Mouse (Mus musculus): ENCODE measurements around the gene Hspe1.
"Not testable (repeated sequence)": the region's sequence is repeated elsewhere in the genome, so short reads cannot be mapped to it uniquely, and the experiment has no call there.

Hspe1 gene

DNA sequence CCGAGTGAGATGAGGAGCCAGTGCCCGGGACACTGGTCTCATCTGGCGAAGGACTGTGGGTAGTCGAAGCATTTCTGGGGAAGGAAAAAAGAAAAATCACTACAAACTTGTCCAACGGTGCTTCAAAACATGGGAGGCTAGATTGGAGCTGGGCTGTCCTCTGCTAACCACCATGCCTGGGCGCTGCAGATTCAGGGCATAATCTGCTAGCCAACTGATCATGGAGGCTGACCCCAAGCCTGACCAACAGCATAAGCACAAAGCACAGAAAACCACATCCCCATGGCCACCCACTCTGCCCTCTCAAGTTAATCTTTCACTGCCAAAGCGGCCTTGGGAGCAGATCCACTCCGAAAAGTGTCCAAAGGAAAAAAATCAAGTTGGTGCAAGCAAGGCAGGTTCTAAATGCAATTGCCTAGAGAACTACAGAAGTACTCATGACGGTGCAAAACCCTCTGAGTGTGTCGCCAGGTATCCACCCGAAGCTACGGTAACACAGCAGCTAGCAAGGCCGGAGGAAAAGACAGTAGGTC is 998 bp upstream of the Hspe1 start:
- DNase-seq = peak; percentile 26

DNA sequence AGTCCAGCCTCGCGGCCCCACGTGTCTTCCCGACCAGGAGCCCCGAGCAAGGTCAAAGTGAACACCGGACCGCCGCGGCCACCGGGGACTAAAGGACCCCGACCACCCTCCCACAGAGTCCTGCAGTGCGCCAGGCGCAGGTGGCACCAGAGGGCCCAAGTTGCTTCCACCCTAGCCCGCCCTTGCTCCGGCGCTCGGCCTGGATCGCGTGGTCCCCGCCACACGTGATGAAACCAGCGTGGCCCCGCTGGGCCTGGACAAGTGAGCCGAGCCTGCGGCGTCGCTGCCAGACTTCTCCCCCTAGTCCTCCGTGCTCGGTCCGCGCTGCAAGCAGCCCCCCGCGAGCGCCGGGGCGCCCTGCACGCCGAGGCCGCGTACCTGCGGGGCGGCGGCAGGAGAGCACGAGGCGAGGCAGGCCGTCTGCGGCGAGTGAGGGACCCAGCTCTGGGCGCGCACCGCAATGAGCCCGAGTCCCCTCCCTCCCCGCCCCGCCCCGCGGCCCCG is 479 bp upstream of the Hspe1 start:
- DNase-seq = no peak

DNA sequence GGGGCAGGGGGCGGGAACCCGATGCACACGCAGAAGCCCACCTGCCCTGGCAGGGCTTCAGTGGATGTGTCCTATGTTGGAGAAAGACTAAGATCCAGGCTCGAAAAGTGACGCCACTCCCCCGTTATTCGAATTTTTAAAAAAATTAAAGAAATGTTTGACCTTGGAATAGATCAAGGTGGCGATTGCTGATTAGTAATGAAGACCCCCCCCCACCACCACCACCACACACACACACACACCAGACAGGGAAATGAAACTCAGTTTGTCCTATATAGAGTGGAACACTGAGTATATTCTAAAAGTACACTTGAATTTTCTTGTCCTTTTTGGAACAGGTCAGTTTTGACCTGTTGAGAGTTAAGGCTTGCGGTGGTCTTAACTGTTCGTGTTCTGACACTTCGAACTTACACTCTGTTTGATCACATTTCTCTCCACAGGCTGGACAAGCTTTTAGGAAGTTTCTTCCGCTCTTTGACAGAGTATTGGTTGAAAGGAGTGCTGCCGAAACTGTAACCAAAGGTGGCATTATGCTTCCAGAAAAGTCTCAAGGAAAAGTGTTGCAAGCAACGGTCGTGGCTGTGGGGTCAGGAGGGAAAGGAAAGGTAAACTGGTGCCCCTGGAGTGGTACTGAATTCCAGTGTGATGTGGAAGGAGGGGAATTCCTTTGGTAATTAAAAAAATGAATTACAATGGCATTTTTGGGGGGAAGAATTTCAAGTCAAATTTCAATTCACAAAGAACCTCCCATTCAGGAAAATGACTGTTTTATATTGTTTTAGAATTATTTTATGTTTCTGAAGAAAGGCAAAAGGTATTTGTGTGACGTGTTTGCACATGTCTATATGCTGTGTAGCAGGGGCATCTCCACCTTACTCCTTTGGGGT is 922 bp downstream of the Hspe1 start:
- no peak for DNase-seq

DNA sequence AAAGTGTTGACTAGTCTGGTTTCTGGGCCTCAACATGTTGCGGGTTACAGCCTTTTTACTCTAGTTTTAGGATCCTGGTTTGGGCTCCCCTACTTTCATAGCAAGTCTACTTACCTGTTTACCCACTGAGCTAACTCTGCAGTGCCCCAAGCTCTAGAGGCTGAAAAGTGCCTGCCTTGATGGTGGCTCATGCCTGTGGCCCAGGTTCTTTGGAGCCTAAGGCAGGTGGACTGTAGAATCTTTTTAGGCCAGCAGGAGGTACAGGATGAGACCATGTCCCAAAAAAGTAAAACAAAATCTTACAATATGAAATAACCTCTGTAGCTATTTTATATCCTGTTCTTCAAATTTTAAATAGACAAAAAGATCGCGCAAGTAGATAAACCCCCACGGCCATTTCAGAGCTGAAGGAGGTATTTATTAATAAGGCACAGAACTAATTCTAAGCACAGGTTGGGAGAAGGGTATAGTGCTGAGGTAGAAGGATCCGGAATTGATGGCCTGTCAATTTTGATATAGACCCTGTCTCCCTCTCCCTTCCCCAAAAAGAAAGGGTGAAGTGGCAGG is 1.6 kb downstream of the Hspe1 start:
- no peak for DNase-seq

DNA sequence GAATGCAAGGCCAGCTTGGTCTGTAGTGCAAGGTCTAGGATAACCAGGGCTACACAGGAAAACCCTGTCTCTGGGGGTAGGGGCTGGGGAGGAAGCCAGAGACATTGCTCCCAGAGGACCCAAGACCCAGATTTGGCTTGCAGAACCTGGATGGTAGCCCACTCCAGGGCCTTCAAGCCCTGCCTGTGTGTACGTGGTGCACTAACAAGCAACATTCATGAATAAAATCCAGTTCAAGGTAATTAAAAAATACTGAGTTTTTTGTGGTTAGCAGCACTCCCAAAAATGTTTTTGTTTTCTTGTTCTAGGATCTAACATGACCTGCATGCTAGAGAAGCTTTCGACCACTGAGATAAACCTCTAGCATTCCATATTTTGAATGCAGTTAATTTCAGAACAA is 4.1 kb downstream of the Hspe1 start:
- no peak for DNase-seq

DNA sequence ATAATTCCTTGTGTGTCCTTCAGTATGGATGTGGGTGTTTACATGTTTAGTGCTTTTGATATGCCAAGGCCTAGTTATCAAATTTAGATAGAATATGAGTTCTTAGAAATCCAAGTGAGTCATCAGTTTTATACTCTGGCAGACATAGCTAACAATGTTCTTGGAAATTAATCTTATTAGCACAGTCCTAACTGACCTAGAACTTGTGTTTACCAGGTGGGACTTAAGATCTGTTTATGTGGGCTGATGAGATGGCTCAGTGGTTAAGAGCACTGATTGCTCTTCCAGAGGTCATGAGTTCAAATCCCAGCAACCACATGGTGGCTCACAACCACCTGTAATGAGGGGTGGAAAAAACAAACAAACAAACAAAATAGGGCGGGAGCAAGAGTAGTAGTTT is 4.5 kb downstream of the Hspe1 start:
- DNase-seq = no peak

DNA sequence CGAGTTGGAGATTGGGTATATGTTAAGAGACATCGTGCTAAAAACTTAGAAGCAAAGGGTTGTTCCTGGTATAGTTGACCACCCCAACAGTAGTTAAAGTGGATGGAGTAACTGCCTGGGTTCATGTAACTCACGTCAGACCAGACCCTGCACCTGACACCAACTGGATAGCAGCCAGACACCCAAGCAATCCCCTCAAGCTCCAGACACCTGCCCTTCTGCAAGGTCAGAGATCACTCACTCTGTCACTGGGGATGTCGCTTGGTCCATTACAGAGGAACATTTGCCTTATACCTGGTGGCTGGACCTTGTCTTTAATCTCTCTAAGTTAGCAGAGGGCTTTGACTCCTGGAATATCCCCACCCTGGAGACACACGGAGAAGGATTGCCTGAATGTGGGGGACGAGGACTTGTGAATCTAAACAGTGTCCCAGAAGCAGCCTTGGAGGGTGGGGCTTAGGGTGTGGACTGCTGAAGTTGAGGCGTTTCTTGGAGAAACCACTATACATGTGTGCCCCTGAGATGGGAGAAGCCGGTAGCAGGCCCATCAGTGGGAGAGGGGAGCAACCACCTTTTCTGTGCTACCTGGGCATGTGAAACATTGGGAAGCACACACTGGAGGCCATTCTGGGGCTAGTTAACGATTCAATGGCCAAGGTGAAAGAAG is 19.1 kb downstream of the Hspe1 start:
- DNase-seq = no peak

DNA sequence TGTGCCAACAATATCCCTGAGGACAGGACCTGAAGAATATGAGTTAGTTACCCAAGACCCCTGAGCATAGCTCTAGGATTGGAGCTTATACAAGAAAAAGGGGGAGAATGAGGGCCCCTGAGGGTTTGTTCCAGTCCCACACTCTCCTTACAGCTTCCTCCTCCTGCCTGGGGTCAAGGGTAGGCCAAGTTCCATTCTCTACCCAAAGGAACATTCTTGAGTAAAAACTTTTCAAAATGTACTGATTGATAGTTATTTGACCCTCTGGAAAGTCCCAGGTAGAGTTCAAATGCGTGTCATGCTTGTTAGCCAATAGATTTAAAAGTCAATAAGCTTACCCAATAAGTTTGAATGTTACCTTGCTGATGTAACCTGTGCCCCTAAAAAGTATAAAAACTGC is 19.7 kb downstream of the Hspe1 start:
- DNase-seq = no peak

DNA sequence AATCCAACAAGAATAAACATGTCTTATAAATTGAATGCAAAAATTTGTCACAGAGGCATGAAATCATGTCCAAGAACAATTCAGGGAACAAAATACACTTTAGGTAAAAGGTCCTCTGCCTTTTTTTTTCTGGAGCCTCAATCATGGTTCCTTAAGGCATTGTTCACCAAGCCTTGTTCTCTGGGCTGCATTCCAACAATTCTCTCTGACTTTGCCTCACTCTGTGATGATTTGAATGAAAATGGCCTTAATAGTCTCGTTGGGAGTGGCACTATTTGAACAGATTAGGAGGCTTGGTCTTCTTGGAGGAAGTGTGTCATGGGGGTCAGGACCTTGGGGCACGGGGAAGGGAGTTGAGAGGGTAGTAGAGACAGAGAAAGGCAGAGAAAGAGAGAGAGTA is 20.5 kb downstream of the Hspe1 start:
- no peak for DNase-seq

DNA sequence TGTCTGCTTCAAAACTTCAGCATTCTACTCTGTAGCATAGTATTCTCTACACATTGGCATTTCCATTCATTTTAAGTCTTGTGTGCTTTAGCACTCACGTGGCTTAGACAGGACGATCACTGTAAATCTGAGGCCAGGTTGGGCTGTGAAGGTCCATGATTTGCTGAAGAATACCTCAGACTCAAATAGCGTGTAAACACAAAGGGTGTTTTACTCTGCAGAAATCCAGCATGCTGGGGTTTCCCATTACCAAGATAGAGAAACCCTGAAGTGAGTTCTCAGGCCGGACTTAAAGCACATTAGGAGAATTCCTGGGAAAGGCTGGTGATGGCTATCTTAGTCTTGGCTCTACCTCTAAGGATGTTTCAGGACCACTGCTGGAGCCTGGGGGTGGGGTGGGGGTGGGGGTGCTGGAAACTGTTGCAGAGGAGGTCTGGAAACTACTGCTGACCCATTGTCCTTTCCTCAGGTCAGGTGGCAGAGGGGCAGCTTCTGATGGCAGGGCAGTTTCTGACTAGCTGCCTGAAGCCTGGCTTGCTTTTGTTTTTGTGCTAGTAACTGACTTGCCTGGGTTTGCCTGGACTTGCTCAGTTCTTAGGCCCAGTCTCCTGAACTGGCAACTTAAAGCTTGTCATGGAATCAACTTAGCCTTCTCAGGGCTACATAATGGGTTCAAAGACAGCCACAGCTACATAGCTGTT is 21.3 kb downstream of the Hspe1 start:
- no peak for DNase-seq

DNA sequence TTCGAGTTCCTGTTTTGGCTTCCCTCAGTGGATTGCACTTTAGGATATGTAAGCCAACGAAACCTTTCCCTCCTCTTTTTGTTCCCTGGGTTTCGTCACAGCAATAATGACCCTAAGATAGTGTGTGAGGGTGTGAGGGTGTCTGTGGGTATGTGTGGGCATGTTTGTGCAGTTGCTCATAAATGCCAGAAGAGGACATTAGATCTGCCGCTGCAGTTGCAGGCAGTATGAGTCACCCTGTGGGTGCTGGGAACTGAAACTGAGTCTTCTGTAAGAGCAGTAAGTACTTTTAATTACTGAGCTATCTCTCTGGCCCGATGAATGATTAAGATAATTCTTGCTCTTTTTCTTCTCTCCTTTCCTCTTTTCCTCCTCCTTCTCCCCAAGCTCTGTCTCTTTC is 35.1 kb downstream of the Hspe1 start:
- no peak for DNase-seq

DNA sequence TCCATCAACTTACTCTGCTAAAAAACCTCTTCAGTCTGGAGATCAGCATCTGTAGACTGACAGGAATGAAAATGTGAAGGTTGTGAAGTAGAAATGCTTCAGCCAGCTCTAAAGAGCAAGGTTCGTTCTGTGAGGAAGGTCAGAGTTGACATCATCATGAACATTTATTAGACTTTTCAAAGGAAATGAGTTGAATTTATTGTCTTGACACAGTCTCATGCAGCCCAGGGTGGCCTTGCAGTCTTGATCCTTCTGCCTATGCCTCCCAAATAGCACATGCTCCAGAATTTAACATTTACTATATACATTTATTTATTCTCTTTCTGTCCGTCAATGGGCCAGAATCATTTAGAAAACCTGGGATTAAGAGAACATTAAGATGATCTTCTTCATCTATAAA is 35.6 kb downstream of the Hspe1 start:
- DNase-seq = no peak

DNA sequence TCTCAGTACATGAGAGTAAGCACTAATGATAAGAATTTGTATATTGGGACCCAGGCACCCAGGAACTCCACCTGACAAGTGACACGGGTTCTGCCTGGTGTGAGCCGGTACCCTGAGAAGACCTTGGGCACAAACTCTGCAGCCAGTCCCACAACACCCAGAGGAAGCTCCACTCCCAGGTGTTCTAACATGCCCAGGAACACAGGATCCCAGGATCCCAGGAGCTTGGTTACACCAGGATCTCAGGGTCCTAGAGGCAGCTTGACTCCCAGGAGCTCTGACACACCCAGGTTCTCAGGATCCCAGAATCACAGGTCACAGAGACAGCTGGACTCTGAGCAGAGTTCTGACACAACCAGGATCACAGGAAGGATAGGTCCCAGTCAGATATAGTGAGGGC is 36.2 kb downstream of the Hspe1 start:
- DNase-seq = not testable (repeated sequence)

DNA sequence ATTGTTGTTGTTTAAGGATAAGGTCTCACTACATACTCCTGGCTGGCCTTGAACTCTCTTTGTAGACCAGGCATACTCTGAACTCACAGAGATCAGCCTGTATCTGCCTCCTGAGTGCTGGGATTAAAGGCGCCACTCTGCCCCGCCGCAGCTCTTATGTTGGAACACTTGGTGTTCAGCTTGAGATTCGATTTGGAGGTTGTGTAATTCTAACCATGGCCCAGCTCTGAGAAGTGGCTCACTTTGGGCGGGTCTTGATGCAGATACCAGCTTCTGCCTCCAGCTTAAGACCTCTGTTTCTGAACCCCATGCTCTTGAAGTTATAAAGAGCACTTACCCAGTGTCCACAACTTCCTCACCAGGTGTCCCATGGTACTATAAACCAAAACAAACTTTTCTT is 41.8 kb downstream of the Hspe1 start:
- no peak for DNase-seq

DNA sequence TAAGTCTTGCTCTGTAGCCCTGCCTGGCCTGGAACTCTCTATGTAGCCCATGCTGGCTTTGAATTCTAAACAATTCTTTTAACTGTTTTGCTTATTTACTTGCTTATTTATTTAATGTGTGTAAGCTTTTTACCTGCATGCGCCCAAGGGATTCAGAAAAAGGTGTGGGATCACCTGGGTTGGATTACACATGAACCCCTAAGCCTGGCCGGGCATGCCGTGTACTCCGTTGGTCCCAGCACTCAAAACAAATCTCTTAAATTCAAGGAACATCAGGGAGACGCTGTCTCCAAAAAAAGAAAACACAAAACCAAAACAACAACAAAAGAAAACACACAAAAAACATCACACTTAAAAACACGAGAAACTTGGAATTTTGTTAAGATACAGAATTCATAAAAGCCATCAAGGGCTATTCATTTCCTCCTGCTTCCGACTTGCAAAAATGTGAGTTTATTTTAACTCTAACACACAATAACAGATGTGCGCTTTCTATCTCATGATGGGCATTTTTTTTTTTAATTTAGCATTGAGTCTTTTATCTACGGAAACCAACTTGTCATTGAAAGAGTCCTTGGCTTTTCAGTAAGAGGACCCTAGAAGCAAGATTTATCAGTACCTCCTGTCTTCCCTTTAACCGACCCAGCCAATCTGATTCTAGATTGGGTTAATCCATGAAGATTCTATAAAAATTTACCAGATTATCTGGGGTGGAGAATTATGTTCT is 42.4 kb downstream of the Hspe1 start:
- no peak for DNase-seq

DNA sequence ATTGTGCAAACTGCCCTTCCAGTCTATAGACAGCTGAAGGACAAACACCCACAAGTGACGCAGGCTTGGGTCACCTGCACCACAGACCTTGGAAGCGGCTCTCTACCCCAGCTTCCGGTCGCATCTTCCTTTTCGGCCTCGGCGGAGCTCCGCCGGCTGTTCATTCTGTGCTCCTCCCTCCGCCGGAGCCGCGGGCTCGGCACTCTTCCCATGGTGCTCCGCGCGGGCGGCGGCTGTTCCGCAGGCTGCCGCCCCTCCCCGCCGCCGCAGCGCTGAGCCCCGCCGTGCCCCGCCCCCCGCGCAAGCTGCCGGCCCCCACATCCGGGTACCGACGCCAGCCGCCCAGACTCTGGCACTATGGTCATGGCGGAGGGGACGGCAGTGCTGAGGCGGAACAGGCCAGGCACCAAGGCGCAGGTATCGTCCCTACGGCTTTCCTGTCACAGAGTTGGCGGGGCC is 43.0 kb downstream of the Hspe1 start, which contains the start of gene Mob4:
Mob4 (plus strand) TSS at position 289 of the 459 bp plus-strand sequence.
- peak; percentile 95 for DNase-seq

DNA sequence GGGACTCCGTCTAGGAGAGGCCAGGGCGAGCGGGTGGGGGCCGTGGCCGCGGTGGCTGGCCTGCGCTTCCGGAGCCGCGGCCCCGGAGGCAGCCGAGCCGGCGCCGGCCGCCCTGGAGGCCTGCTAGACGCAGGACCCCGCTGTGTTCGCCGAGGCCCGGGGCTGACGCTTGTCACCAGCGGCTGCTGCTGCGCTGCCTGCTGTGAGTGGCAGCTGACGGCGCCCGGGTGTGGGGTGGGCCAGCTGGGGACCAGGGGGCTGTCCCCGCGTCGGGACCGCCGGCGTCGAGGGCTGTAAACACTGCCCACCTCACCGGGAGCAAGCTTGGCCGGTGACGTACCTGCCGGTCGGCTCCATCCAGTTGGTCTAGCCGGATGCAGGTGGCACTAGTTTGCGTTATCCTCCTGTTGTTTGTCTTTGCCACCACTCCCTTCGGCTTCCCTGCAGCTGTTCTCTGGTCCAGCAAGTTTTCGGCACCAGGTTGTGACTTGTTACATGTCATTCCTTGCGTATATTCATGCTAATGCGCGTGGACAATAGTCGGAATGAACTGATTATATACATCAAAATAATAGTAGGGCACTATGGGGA is 43.6 kb downstream of the Hspe1 start:
- DNase-seq = peak; percentile 66

DNA sequence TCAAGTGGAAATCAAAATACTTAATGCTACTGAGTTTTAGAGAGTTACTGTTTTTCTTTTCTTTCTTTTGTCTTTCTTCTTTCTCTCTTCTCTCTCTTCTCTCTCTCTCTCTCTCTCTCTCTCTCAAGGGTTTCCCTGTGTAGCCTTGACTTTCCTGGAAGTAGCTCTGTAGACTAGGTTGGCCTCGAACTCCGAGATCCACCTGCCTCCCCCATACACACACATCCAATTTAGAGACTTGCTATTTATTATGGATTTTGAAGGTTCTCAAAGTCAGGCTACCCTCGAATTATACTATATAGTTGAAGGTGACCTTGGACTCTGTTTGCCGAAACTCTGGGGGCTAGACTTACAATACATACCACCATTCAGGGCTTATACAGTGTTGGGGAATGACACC is 44.4 kb downstream of the Hspe1 start:
- no peak for DNase-seq

DNA sequence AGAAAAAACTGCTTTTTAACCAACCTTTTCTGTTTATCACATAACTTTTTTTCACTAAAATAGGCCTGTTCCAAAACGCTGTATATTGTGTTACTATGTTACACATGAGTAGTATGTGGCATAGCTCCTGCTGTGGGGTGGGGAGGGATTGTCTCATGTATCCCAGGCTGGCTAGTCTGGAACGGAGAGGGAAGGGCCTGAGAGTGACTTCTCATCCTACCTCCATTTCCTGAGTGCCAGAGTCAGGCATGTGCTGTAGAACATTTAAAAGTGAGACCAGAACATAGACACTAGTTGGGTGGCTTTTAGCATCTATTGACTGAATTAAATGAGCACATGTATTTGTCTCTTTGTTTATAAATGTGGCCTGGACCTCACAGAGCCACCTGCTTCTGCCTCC is 45.2 kb downstream of the Hspe1 start:
- DNase-seq = no peak

DNA sequence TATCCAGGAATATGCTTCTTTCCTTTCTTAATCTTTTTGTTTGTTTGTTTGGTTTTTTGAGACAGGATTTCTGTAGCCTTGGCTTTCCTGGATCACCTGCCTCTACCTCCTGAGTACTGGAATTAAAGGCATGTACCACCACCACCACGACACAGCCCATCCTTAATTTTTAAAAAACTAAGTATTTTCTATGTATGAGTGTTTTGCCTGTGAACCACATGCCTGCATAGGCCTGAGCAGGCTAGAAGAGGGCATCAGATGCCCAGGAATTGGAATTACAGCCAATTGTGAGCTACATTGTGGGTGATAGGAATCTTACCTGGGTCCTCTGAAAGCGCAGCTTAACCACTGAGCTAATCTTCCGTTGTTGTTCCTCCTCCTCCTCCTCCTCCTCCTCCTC is 46.4 kb downstream of the Hspe1 start:
- DNase-seq = no peak

DNA sequence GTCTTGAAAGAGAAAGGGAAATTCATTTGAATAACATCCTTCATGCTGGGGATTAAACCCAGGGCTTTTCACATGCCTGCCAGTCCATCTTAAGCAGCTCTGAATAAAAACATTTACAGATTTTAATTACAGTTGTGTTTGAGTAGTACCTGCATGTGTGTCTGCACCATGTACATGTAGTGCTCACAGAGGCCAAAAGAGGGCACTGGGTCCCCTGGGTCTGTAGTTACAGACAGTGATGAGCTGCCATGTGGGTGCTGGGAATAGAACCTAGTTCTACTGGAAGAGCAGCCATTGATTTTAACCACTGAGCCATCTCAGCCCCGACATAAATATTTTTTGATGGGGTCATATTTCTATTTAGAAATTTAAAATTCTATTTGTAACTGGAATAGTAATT is 47.9 kb downstream of the Hspe1 start:
- DNase-seq = no peak
